13 mouse cellular contexts compared by ENCODE assay signal in the genomic region with DNA sequence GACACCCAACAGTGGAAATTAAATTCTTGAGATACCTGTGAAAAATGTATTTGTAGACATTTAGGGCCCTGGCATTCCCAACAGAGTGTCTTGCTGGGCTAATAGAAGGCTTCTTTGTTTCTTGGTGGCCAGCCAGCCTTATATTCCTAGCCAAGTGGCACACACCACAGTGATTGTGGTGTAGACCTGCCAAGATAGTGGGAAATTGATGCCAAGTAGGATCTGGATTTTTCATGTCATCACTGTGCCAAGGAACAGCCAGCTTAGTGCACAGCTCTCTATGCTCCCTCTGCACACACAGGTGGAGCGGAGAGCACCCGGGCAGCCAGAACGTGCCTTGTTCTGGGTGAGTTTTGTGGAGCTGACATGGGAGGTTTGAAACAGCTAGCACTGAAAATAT. TPM values are rescaled to one million over a fixed set of nuclear protein-coding genes. Genes with fewer than 3 reads are reported as not detected.
DNase-seq lines count a peak whose midpoint lies in the region; ATAC-seq lines count a peak whose summit lies in the region.
"Had no signal": no experiment of that assay in that cellular context is flagged by ENCODE, and none has a peak within 500 bp of the region (broad histone marks: within the 10 kb centered on the region; RNA-seq: fewer than 3 reads in every experiment).

No protein-coding gene starts in this region.

- DNase-seq in adrenal gland, postnatal 14 days: peak; percentile 54
- DNase-seq in adrenal gland, postnatal 25 days: no peak
- peak; percentile 49 for DNase-seq in layer of hippocampus, adult 11-12 months (ENCODE audit: low spot score)
- DNase-seq in layer of hippocampus, adult 9-10 months (ENCODE audit: low spot score): no peak
- DNase-seq in frontal cortex, postnatal 36 days (ENCODE audit: low spot score in 2 of 2): peak; percentile 20 to 55
- peak; percentile 45 for DNase-seq in right cerebral cortex, postnatal 4 days
- no peak for DNase-seq in ovary, postnatal 10 days (ENCODE audit: low spot score)

- H3K4me3 ChIP-seq in liver, embryonic 12.5 days: no peak overlapping the region
- H3K4me3 ChIP-seq: embryonic facial prominence, embryonic 12.5 days; heart, embryonic 10.5 days; liver, embryonic 15.5 days; midbrain, embryonic 10.5 days had no signal

- 82% methylated on average over 3 of the region's 3 CpGs for WGBS in liver, embryonic 12.5 days (ENCODE audit: insufficient replicate concordance)

- H3K27me3 ChIP-seq in liver, embryonic 12.5 days (replicated peaks): peaks cover 5% of the 10 kb centered on the region; the same call in 1 of the 2 replicates
- H3K27me3 ChIP-seq: embryonic facial prominence, embryonic 12.5 days; liver, embryonic 15.5 days had no signal

- H3K4me2 ChIP-seq in liver, embryonic 12.5 days: no peak overlapping the region
- H3K4me2 ChIP-seq: embryonic facial prominence, embryonic 12.5 days; liver, embryonic 15.5 days had no signal

- no peak overlapping the region for H3K27ac ChIP-seq in liver, embryonic 12.5 days
- H3K27ac ChIP-seq: embryonic facial prominence, embryonic 12.5 days; heart, embryonic 10.5 days; liver, embryonic 15.5 days; midbrain, embryonic 10.5 days had no signal

- H3K4me1 ChIP-seq in liver, embryonic 12.5 days: no peaks in the 10 kb centered on the region
- H3K4me1 ChIP-seq: liver, embryonic 15.5 days had no signal

- H3K36me3 ChIP-seq in liver, embryonic 12.5 days: no peaks in the 10 kb centered on the region
- H3K36me3 ChIP-seq: embryonic facial prominence, embryonic 12.5 days; liver, embryonic 15.5 days; midbrain, embryonic 10.5 days had no signal

- no peak overlapping the region for H3K9ac ChIP-seq in liver, embryonic 12.5 days
- H3K9ac ChIP-seq: embryonic facial prominence, embryonic 12.5 days; liver, embryonic 15.5 days had no signal

- no peak for ATAC-seq in liver, embryonic 12.5 days

- H3K9me3 ChIP-seq in liver, embryonic 12.5 days (replicated peaks): no peaks in the 10 kb centered on the region
- H3K9me3 ChIP-seq: embryonic facial prominence, embryonic 12.5 days; liver, embryonic 15.5 days had no signal

RNA-seq across cellular contexts. Expression of a gene that starts 11.0 kb away (rescaled TPM):
- 3.5 and 3.7 TPM in 2 replicates for total RNA-seq in adrenal gland, postnatal 14 days (2021)
- total RNA-seq in adrenal gland, postnatal 25 days (2021): 2.6 and 4.4 TPM in 2 replicates
- polyA plus RNA-seq in liver, embryonic 12.5 days (2016; fragmentation: Nextera tagmentation; extraction: Ambion mirVana): 0.57 and 0.60 TPM in 2 replicates
- total RNA-seq: neutrophil, adult 5-6 weeks had no signal

RNA-seq across cellular contexts. Expression of a gene that starts 24.2 kb away (rescaled TPM):
- 24.2 and 25.6 TPM in 2 replicates for total RNA-seq in adrenal gland, postnatal 14 days (2021)
- 31.4 and 33.8 TPM in 2 replicates for total RNA-seq in adrenal gland, postnatal 25 days (2021)
- polyA plus RNA-seq in liver, embryonic 12.5 days (2016; fragmentation: Nextera tagmentation; extraction: Ambion mirVana): 45.0 and 46.5 TPM in 2 replicates

Comparison
In these comparisons a context has a peak if more than half of its experiments do, and no peak if none do; other contexts are left out.
1. DNase-seq: peak in adrenal gland, postnatal 14 days (single experiment), layer of hippocampus, adult 11-12 months (single experiment), frontal cortex, postnatal 36 days (2 of 2) and right cerebral cortex, postnatal 4 days (single experiment); none in adrenal gland, postnatal 25 days (single experiment), layer of hippocampus, adult 9-10 months (single experiment) and ovary, postnatal 10 days (single experiment).